Mouse (Mus musculus) cortical plate, adult 2 months (tissue): Measurements from ENCODE around the gene Egfl8.

ENCODE experiments used
- CTCF ChIP-seq: fragments of 200-500 bp; IDR thresholded peaks from 2 replicates; pipeline ENCODE4 v1.5.1; 2011; ENCODE audit warnings: mild to moderate bottlenecking, control low read depth, low read length; ENCODE audit not compliant: insufficient read depth; ENCODE audit errors: extremely low read depth
- POLR2A ChIP-seq: fragments of 200-500 bp; IDR thresholded peaks from 2 replicates; pipeline ENCODE4 v1.6.1; 2011; ENCODE audit warnings: mild to moderate bottlenecking, low read length, control low read depth; ENCODE audit not compliant: insufficient read depth; ENCODE audit errors: extremely low read depth

GRCm38 (mm10) chr17:34656666-34657065, 40.9 kb upstream of the Egfl8 start:
- TF ChIP-seq CTCF: no peak
- TF ChIP-seq POLR2A: no peak
